Mouse (Mus musculus) midbrain, embryonic 10.5 days (tissue): ENCODE results near the gene Olfr1335. TPM values are rescaled to one million over a fixed set of nuclear protein-coding genes. Genes with fewer than 3 reads are reported as not detected.
"Not testable (repeated sequence)": the region's sequence is repeated elsewhere in the genome, so short reads cannot be mapped to it uniquely, and the experiment has no call there.

Experiments used
- DNase-seq: peaks from one replicate; pipeline ENCODE4 v3.0.0-alpha.2; 2017; ENCODE audit warnings: low spot score
- H3K27ac ChIP-seq: fragments of 300-500 bp; sonication (generic); replicated peaks from 2 replicates; pipeline ENCODE4 v1.5.1; 2016; ENCODE audit warnings: mild to moderate bottlenecking
- H3K27me3 ChIP-seq: fragments of 300-500 bp; sonication (generic); 2 replicates; pipeline ENCODE4 v1.6.1; 2016; ENCODE audit warnings: low read depth, mild to moderate bottlenecking; ENCODE audit not compliant: poor library complexity, severe bottlenecking
- H3K36me3 ChIP-seq: fragments of 300-500 bp; sonication (generic); 2 replicates; pipeline ENCODE4 v1.6.1; 2016; ENCODE audit warnings: mild to moderate bottlenecking, moderate library complexity
- H3K4me1 ChIP-seq: fragments of 300-500 bp; sonication (generic); 2 replicates; pipeline ENCODE4 v1.6.1; 2016
- H3K4me3 ChIP-seq: fragments of 300-500 bp; sonication (generic); 2 replicates; pipeline ENCODE4 v1.5.1; 2016; ENCODE audit warnings: mild to moderate bottlenecking, moderate library complexity
- H3K9me3 ChIP-seq: fragments of 300-500 bp; sonication (generic); replicated peaks from 2 replicates; pipeline ENCODE4 v1.6.1; 2016; ENCODE audit warnings: mild to moderate bottlenecking
- WGBS: fragments of 180-500 bp; shearing (Covaris S2); methylation state at CpG from one replicate; pipeline ENCODE4 v1.1.7; 2016; 5-methylcytosine and 5-hydroxymethylcytosine counted together
- polyA plus RNA-seq: library from polyadenylated mRNA; unstranded; fragments of >200 nt; fragmentation: Nextera tagmentation; extraction: Ambion mirVana; gene quantifications from 2 replicates; pipeline ENCODE4 v1.2.1, GENCODE M21; 2016

The Olfr1335 gene
- not detected in 2 replicates for polyA plus RNA-seq

GRCm38 (mm10) chr4:118809844-118810243 is at the start of gene Olfr1335:
Gene Olfr1335 (minus strand): TSS chr4:118809944.
- H3K4me3 ChIP-seq = no peak within 1 kb of the TSS
- H3K9me3 ChIP-seq = no peaks in the 10 kb centered on the region
- H3K4me1 ChIP-seq = no peaks in the 10 kb centered on the region
- no peak within 1 kb of the TSS for H3K27ac ChIP-seq
- no peaks in the 10 kb centered on the region for H3K36me3 ChIP-seq
- H3K27me3 ChIP-seq = no peaks in the 10 kb centered on the region
- 93% methylated on average over 4 of the region's 4 CpGs for WGBS
- DNase-seq = no peak

- H3K27ac ChIP-seq = no peak within 1 kb of the TSS
- WGBS = 94% methylated on average over 1 of the region's 1 CpGs
- no peaks in the 10 kb centered on the region for H3K9me3 ChIP-seq
- H3K36me3 ChIP-seq = no peaks in the 10 kb centered on the region
- no peaks in the 10 kb centered on the region for H3K27me3 ChIP-seq
- H3K4me3 ChIP-seq = no peak within 1 kb of the TSS
- DNase-seq = no peak
- H3K4me1 ChIP-seq = no peaks in the 10 kb centered on the region
Observed at GRCm38 (mm10) chr4:118836179-118836578, 26.4 kb upstream of the Olfr1335 start, which contains the start of gene Olfr1333. Gene Olfr1333 (minus strand): TSS chr4:118836279.

GRCm38 (mm10) chr4:118818921-118819320 is 9.2 kb upstream of the Olfr1335 start:
- 84% methylated on average over 1 of the region's 1 CpGs for WGBS
- no peak overlapping the region for H3K27ac ChIP-seq
- DNase-seq = no peak
- no peak overlapping the region for H3K4me3 ChIP-seq
- H3K27me3 ChIP-seq = no peaks in the 10 kb centered on the region
- no peaks in the 10 kb centered on the region for H3K36me3 ChIP-seq
- H3K4me1 ChIP-seq = no peaks in the 10 kb centered on the region
- H3K9me3 ChIP-seq = no peaks in the 10 kb centered on the region

GRCm38 (mm10) chr4:118792796-118793195 is 16.9 kb downstream of the Olfr1335 start:
- DNase-seq, H3K4me1 ChIP-seq, H3K9me3 ChIP-seq, H3K27me3 ChIP-seq, H3K27ac ChIP-seq, H3K4me3 ChIP-seq, H3K36me3 ChIP-seq: not testable (repeated sequence)

- Histone ChIP-seq H3K36me3 (no peaks in the 10 kb centered on the region), H3K9me3 (no peaks in the 10 kb centered on the region), H3K27me3 (no peaks in the 10 kb centered on the region), H3K27ac (no peak within 1 kb of the TSS), H3K4me1 (no peaks in the 10 kb centered on the region), H3K4me3 (no peak within 1 kb of the TSS)
- 82% methylated on average over 2 of the region's 2 CpGs for WGBS
- DNase-seq = no peak
Observed at GRCm38 (mm10) chr4:118782486-118782885, 27.3 kb downstream of the Olfr1335 start, which contains the start of gene Olfr1337. Gene Olfr1337 (minus strand): TSS chr4:118782586.

Other genes starting within 250 kb of the Olfr1335 start
- gene Cfap57, start 189.2 kb downstream of the Olfr1335 start, polyA plus RNA-seq = 0.70 and 0.75 TPM in 2 replicates
- 187 and 192 TPM in 2 replicates for gene Ebna1bp2, start 189.1 kb downstream of the Olfr1335 start, polyA plus RNA-seq
- gene Olfr62, start 151.0 kb downstream of the Olfr1335 start, polyA plus RNA-seq = not detected in 2 replicates
- not detected in 2 replicates for gene Olfr1342, start 117.2 kb downstream of the Olfr1335 start, polyA plus RNA-seq
- not detected in 2 replicates for gene Olfr1341, start 106.4 kb downstream of the Olfr1335 start, polyA plus RNA-seq
- gene Olfr1340, start 89.8 kb downstream of the Olfr1335 start, polyA plus RNA-seq = not detected in 2 replicates
- gene Olfr1339, start 77.8 kb downstream of the Olfr1335 start, polyA plus RNA-seq = not detected in 2 replicates
- not detected in 2 replicates for gene Olfr1338, start 51.2 kb downstream of the Olfr1335 start, polyA plus RNA-seq
- not detected in 2 replicates for gene Olfr1337, start 27.4 kb downstream of the Olfr1335 start, polyA plus RNA-seq
- not detected in 2 replicates for gene Olfr1333, start 26.3 kb upstream of the Olfr1335 start, polyA plus RNA-seq
- not detected in 2 replicates for gene Olfr1331, start 54.7 kb upstream of the Olfr1335 start, polyA plus RNA-seq
- gene Olfr1330, start 78.7 kb upstream of the Olfr1335 start, polyA plus RNA-seq = not detected in 2 replicates
- gene Olfr1329, start 107.5 kb upstream of the Olfr1335 start, polyA plus RNA-seq = not detected in 2 replicates
- not detected in 2 replicates for gene Olfr1328, start 128.7 kb upstream of the Olfr1335 start, polyA plus RNA-seq
- not detected in 2 replicates for gene Lao1, start 151.6 kb upstream of the Olfr1335 start, polyA plus RNA-seq